Mouse (Mus musculus) 3T3-L1 (cell line): ENCODE results near the gene Gpr153.
A peak's percentile ranks its signal among the peaks of the same experiment; 100 is the strongest.

Experiments
- DNase-seq: peaks from one replicate; pipeline ENCODE4 v3.0.0-alpha.2; 2015; ENCODE audit warnings: low read depth, low spot score

The Gpr153 gene

DNA sequence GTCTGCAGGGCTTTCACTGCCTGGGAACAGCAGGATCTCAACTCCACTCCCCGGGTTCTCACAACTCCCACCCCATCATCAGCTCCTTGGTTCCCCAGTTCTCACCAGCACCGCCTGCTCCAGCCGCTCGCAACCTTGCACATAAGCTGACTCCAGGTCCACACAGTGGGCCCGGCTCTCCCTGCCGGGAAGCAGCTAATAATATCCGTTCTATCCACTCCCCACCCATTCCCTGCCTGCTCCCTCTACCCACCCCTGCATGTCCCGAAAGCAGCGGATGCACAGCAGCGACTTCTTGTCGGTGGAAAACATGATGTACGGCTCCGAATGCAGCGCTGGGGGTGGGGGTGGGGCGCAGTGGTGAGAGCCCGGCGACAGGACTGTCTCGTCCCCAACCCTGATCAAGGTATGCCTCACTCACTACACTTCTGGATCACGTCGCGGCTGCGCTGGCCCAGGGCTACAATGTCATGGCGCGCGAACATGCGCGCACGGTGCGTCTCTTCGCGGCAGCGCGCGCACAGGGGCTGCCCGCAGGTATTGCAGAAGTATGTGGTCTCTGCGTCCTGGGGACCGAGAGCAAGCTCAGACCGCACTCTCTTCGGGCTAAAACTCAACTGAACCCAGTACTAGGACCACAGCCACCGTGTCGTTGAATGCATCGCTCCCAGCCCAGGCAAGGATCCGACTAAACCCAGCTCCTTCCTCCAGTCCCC, 41.6 kb downstream of the Gpr153 start:
- no peak for DNase-seq

DNA sequence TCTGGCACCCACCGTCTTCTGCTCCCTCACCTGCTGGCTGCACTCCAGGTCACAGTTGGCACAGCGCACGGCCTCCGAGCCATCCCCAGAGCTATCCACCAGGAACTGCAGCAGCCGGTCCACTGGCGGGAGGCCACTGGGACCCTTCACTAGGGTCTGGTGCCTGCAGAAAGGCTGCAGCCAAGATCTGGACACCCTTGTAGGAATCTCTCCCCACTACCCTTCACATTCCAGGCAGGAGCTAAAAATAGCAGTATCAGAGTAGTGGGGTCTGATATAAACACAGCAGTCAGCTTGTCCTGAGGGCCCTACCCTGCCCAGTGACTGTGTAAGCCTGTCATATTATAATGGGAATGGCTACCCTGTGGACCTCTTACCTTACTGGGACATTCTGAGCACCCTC, 43.6 kb downstream of the Gpr153 start:
- DNase-seq: no peak

DNA sequence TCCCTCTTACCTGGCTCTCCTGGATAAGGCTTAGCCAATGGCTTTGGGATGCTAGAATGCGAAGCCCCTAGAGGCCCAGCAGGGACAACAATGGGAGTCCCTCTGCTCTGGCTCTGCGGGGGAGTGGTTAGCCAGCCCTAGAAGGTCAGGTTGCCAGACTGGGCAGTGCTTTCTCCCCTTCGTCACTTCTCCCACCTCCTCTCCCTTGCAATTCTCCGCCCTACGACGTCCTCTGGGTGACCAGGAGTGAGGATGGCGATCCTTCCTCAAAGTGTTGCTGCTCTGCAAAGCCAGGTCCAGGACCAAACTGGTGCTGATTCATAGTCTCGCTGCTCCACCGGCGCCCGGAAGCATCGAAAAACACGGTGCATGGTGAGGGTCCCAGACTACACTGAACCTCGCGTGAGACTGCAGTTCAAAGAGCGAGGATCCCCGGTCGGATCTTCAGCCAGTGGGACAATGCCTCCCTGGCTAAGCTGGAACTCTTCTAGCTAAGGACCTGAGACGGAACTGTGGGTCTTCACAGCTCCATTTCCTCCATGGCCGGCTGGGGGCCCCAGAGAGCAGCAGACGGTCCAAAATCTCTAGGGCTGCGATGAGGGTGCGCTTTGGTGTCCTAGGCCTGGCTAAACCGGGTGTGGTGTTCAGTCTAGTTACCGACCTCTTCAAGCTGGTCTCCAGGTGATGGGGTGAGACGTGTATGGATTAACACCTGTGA, 44.6 kb downstream of the Gpr153 start, which contains the start of gene Rnf207:
Gene Rnf207, minus strand, starts transcription at position 477 of the 718 bp plus-strand sequence.
- DNase-seq: peak; percentile 75

DNA sequence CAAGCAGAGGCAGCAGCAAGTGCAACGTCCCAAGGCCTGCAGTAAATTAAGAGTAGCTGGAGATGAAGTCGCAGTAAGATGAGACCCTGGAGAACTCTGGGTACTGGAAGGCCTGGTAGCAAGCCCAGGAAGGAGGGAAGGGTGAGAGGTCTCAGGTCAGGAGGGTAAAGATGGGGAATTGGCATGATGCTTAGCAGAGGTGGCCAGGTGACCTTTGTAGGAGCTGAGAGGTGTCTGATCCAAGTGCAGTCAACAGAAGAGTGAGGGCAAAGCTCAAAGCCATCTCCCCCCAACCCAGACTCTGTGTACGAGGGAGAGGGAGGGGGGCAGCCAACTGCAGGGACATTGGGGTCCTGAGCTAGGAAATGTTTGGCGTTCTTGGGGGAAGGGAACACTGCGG, 47.4 kb downstream of the Gpr153 start:
- DNase-seq: no peak

DNA sequence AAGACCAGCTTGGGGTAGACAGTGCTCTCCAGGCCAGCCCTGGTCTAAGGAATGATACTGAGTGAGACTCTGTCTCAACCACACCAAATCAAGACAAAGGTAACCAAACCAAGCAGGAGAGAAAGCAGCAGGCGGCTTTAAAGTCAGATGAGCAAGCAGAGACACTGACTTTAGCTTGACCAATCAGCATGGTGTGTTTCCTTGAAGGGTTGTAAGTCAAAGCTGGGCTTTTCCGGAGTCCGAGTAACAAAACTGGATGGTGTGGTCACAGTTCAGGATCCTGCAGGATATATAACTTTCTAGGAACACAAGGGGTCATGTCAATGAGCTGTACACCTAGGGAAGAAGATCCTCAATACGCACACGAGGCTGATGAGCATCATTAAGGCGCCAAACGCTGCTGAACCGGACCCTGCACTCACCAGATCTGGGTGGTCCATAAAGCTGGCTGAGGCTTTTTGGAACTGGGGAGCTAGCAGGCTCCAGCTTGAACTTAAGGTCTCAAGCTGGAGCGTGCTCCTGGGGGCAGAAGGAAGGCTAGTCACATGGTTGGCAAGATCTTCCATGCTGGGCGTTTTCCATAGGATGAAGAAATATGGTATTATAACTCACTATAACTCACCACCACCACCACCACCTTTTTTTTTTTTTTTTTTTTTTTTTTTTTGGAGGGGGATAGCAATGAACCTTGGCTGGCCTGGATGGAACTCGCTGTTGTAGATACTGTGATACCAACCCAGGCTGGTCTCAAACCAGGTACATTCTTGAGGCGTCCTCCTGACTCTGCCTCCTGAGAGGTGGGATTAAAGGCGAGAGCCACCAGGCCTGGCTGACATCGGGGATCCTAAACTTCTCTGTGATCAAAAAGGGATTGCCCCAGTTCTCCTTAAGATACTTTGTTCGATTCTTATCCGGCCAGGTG, 50.9 kb downstream of the Gpr153 start:
- no peak for DNase-seq

DNA sequence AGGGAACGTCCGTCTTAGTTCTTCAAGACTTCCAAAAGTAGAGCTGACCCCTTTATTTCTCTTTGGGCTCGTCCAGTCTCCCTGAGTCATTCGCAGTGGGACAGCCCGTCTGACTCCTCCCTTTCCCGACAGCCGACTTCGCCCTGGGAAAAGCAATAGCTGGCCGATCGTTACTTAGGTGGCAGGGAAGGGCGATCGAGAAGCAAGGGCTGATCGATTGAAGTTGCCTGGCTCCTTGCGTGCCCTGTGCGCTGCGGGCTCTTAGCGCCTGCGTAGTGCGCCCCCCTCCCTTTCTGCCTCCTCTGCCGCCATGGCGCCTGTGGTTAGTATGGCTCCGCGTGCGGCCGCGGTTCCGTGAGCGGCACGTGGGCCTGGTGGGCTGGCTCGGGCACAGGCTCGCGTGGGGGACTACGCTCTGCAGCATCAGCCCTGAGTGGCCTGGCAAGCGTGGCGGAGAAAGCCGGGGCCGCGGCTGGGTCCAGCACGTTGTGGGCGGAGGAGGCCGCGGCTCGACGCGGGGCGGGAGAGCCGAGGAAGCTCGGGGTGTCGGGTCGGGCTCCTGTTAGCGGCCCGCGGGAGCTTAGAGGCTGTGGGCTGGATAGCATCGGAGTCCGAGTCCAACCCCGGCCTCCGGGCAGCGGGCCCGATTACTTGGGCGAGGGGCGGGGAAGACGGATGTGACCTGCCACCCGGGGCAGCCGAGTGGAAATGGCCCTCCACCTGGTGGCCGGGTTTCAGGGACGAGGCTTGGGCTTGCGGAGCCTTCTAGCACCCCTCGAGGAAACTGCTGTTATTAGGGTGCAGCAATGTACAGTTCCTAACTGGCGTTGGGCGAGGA, 51.8 kb downstream of the Gpr153 start, which contains the start of gene Rpl22:
Gene Rpl22, plus strand, starts transcription at position 169 of the 838 bp plus-strand sequence.
- DNase-seq: peak; percentile 98

DNA sequence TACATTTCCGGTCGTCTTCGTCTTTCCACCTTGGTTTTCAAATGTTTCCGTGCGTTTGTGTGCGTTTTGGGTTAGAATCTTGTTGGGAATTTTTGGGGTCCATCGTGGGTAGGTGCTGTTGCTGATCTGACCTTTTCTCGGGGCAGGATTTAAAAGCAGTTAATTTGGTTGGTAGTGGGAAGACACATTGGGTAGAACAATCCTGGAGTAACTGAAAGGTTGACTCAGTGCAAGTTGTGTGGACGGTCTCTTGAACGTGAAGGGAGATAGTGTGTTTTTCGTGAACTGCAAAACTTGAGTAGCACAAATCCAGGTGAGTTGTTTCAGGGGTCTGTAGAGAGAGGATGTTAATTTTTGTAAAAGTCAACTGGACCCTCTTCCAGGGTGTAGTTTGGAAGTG, 52.5 kb downstream of the Gpr153 start:
- DNase-seq: peak; percentile 8

DNA sequence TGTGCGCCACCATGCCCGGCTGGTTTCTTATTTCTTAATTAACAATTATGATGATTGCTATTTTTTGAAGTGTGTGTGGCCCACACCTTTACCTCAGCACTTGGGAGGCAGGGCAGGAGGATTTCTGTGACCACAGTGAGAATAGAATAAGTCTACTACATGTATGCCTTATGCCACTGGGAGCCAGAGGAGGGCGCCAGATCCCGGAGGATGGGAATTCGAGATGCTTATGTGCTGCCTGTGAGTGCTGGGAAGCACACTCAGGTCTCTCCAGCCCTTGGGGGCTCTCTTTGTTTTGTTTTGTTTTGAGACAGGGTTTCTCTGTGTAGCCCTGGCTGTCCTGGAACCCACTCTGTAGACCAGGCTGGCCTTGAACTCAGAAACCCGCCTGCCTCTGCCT, 54.7 kb downstream of the Gpr153 start:
- peak; percentile 71 for DNase-seq

DNA sequence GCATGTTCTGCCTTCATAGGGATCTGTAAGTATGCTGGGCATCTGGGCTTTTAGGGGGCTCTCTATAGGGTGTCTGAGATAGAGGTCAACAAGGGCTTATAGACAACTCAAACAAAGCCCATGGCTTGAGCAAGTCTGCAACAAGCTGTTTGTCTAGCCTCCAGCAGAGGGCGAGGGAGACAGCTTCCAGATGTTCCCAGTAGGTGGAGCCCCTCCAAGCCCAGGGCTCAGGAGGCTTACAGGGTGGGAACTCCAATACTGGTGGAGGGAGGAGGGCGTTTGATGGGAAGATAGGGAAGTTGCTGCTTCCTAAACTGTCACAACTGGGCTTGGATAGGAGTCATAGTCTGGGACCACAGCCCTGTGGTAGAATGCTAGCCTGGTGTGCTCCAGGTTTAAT, 58.9 kb downstream of the Gpr153 start:
- peak; percentile 80 for DNase-seq

DNA sequence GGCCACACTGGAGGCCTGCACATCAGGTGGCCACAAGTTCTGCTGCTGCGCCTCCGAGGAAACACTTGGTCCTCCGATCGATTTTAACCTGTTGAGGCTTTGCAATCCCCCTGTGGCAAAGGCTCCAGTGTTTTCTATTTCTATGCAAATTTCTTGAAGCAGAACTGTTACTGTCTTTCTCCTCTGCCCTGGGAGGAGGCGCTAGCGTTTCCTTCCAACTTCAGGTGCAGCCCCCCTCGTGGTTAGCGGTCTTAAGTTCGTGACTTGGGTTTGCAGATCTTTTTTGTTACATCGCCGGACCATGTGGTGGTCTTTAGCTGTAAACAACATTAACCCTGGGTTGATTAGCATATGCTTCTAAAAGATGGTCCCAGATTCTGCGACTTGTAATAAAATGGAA, 59.6 kb downstream of the Gpr153 start:
- DNase-seq: no peak
